Mouse (Mus musculus) CH12.LX (cell line): ENCODE results near the gene Olfr921.
A peak's percentile ranks its signal among the peaks of the same experiment; 100 is the strongest.

Source experiments
- CTCF ChIP-seq, 2 experiments: IDR thresholded peaks in 1 of 2; conservative IDR thresholded peaks in 1 of 2; 2 replicates each; pipeline ENCODE4 v1.5.1; 2011 to 2012; ENCODE audit warnings: low read depth in 2 of 2, low read length in 2 of 2, improper control_type of control experiment in 1 of 2, inconsistent platforms in 1 of 2, mild to moderate bottlenecking in 1 of 2, moderate library complexity in 1 of 2
- KAT2A ChIP-seq: IDR thresholded peaks from 2 replicates; pipeline ENCODE4 v1.6.1; 2012; ENCODE audit warnings: low read length, improper control_type of control experiment, inconsistent platforms; ENCODE audit not compliant: insufficient replicate concordance
- MAFK ChIP-seq: IDR thresholded peaks from 2 replicates; pipeline ENCODE4 v1.6.1; 2011; ENCODE audit warnings: low read length, improper control_type of control experiment; ENCODE audit not compliant: insufficient replicate concordance
- MAZ ChIP-seq: IDR thresholded peaks from 2 replicates; pipeline ENCODE4 v1.6.1; 2012; ENCODE audit warnings: low read depth, mild to moderate bottlenecking, inconsistent platforms, low read length, improper control_type of control experiment, moderate library complexity
- PAX5 ChIP-seq: IDR thresholded peaks from 2 replicates; pipeline ENCODE4 v1.6.1; 2012; ENCODE audit warnings: low read length, inconsistent platforms, mixed read lengths
- RCOR1 ChIP-seq: conservative IDR thresholded peaks from 2 replicates; pipeline ENCODE4 v1.6.1; 2012; ENCODE audit warnings: low read depth, mild to moderate bottlenecking, inconsistent platforms, low read length, improper control_type of control experiment
- TBP ChIP-seq: conservative IDR thresholded peaks from 2 replicates; pipeline ENCODE4 v1.6.1; 2011; ENCODE audit warnings: low read depth, low read length, improper control_type of control experiment
- TCF12 ChIP-seq: IDR thresholded peaks from 2 replicates; pipeline ENCODE4 v1.6.1; 2014; ENCODE audit warnings: low read depth, mild to moderate bottlenecking, inconsistent platforms, low read length, improper control_type of control experiment

- no peak for TF ChIP-seq MAZ
- no peak for TF ChIP-seq KAT2A
- no peak for TF ChIP-seq TCF12
- TF ChIP-seq RCOR1 = no peak
- TF ChIP-seq CTCF (conservative IDR thresholded peaks at IDR 0.05 in 1 of 2, IDR thresholded peaks at IDR 0.05 in 1 of 2; ENCODE audit: low read depth in 2 of 2, low read length in 2 of 2) = 0 out of 4 replicates have a peak, but pooled peaks of 1 of the 2 experiments have one; percentile 1
- no peak for TF ChIP-seq TBP
- no peak for TF ChIP-seq PAX5
- no peak for TF ChIP-seq MAFK
These were observed 32.8 kb downstream of the Olfr921 start for GRCm38 (mm10) chr9:38805696-38806095.
